Mouse (Mus musculus) forebrain, embryonic 15.5 days (tissue): ENCODE data around the gene Prph. TPM values are rescaled to one million over a fixed set of nuclear protein-coding genes. Genes with fewer than 3 reads are reported as not detected.
"Not testable (repeated sequence)": the region's sequence is repeated elsewhere in the genome, so short reads cannot be mapped to it uniquely, and the experiment has no call there.

Experiments used
- ATAC-seq: fragments of 200-750 bp; cut with Nextera tagmentation; replicated peaks from 2 replicates; pipeline ENCODE4 v1.8.0; 2017; ENCODE audit warnings: mild to moderate bottlenecking, moderate TSS enrichment, moderate library complexity
- H3K27ac ChIP-seq: fragments of 300-500 bp; sonication (generic); replicated peaks from 2 replicates; pipeline ENCODE4 v1.5.1; 2015; ENCODE audit warnings: mild to moderate bottlenecking, inconsistent platforms
- H3K27me3 ChIP-seq: fragments of 300-500 bp; sonication (generic); 2 replicates; pipeline ENCODE4 v1.6.1; 2015; ENCODE audit warnings: inconsistent platforms
- H3K36me3 ChIP-seq: fragments of 300-500 bp; sonication (generic); 2 replicates; pipeline ENCODE4 v1.6.1; 2015; ENCODE audit warnings: mild to moderate bottlenecking, inconsistent platforms
- H3K4me1 ChIP-seq: fragments of 300-500 bp; sonication (generic); 2 replicates; pipeline ENCODE4 v1.6.1; 2015; ENCODE audit warnings: inconsistent platforms
- H3K4me2 ChIP-seq: fragments of 300-500 bp; sonication (generic); replicated peaks from 2 replicates; pipeline ENCODE4 v1.6.1; 2015; ENCODE audit warnings: mild to moderate bottlenecking, inconsistent platforms
- H3K4me3 ChIP-seq: fragments of 300-500 bp; sonication (generic); 2 replicates; pipeline ENCODE4 v1.5.1; 2015; ENCODE audit warnings: mild to moderate bottlenecking, inconsistent platforms
- H3K9ac ChIP-seq: fragments of 300-500 bp; sonication (generic); replicated peaks from 2 replicates; pipeline ENCODE4 v1.6.1; 2015; ENCODE audit warnings: mild to moderate bottlenecking, inconsistent platforms
- H3K9me3 ChIP-seq: fragments of 300-500 bp; sonication (generic); 2 replicates; pipeline ENCODE4 v1.6.1; 2016; ENCODE audit warnings: inconsistent platforms
- WGBS: fragments of 180-500 bp; shearing (Covaris S2); methylation state at CpG from one replicate; pipeline ENCODE4 v1.1.7; 2015; ENCODE audit warnings: mixed read lengths; 5-methylcytosine and 5-hydroxymethylcytosine counted together
- polyA plus RNA-seq: library from polyadenylated mRNA; unstranded; fragments of >200 nt; fragmentation: Nextera tagmentation; extraction: Ambion mirVana; gene quantifications from 2 replicates; pipeline ENCODE4 v1.2.1, GENCODE M21; 2015

Gene Prph
- polyA plus RNA-seq, 1 experiment from 2014 or later, result 0.97 TPM

DNA sequence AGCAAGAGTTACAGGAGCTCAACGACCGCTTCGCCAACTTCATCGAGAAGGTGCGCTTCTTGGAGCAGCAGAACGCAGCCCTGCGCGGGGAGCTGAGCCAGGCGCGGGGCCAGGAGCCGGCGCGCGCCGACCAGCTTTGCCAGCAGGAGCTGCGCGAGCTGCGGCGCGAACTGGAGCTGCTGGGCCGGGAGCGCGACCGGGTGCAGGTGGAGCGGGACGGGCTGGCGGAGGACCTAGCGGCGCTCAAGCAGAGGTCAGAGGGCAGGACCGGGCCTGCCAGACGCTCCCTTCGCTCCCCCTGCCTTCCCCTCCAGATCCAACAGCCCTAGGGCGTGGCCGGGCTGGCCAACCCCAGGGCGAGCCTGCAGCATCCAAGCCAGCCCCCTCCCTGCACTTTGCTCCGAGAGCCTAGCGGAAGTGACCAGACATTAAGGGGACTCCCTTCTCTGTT is 562 bp downstream of the Prph start:
- H3K4me2 ChIP-seq, result peak overlapping the region; percentile 68
- peak overlapping the region; percentile 37; the same call in 1 of the 2 replicates for H3K9ac ChIP-seq
- ATAC-seq, result peak; percentile 63
- no peaks in the 10 kb centered on the region for H3K36me3 ChIP-seq
- H3K9me3 ChIP-seq, result no peaks in the 10 kb centered on the region
- under 1% methylated on average over 37 of the region's 37 CpGs for WGBS
- H3K4me3 ChIP-seq, result peak overlapping the region; percentile 37
- no peak overlapping the region for H3K27ac ChIP-seq
- H3K4me1 ChIP-seq, result peaks cover 32% of the 10 kb centered on the region
- H3K27me3 ChIP-seq, result peaks cover 65% of the 10 kb centered on the region

GRCm38 (mm10) chr15:99056332-99056731 is 1.4 kb downstream of the Prph start:
- no peak for ATAC-seq
- H3K4me3 ChIP-seq, result peak overlapping the region; percentile 37
- H3K4me2 ChIP-seq, result peak overlapping the region; percentile 68
- 5% methylated on average over 14 of the region's 14 CpGs for WGBS
- no peaks in the 10 kb centered on the region for H3K36me3 ChIP-seq
- H3K27ac ChIP-seq, result no peak overlapping the region
- no peak overlapping the region for H3K9ac ChIP-seq
- no peaks in the 10 kb centered on the region for H3K9me3 ChIP-seq
- H3K27me3 ChIP-seq, result peaks cover 64% of the 10 kb centered on the region
- H3K4me1 ChIP-seq, result peaks cover 32% of the 10 kb centered on the region

DNA sequence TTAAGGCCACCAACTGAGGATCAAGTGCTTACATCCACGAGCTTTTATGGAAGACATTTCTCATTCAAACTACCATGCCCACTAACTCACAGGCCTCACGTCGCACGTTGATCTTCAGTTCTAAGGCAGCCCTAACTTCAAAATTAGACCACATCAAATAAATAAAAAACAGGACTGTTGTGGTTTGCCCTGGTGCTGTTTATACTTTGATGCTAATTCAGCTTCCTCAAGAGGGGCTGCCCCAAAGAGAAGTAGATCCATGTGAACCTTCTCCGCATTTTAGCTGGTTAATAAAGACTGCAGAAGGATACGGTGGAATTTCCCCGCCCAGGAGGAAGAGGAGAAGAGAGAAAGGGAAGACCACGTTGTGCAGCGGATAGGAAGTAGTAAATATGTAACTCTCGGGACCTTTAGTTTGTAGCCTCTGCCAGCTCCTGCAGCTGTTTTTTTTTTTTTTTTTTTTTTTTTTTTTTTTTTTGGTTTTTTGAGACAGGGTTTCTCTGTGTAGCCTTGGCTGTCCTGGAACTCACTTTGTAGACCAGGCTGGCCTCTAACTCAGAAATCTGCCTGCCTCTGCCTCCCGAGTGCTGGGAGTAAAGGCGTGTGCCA is 10.7 kb downstream of the Prph start:
- Histone ChIP-seq H3K4me2 (no peak overlapping the region), H3K27ac (no peak overlapping the region), H3K9me3 (no peaks in the 10 kb centered on the region), H3K9ac (no peak overlapping the region), H3K27me3 (0 out of 2 replicates have a peak, but pooled peaks cover 3% of the 10 kb centered on the region), H3K36me3 (no peaks in the 10 kb centered on the region), H3K4me3 (no peak overlapping the region), H3K4me1 (no peaks in the 10 kb centered on the region)
- ATAC-seq, result no peak
- 85% methylated on average over 12 of the region's 12 CpGs for WGBS

DNA sequence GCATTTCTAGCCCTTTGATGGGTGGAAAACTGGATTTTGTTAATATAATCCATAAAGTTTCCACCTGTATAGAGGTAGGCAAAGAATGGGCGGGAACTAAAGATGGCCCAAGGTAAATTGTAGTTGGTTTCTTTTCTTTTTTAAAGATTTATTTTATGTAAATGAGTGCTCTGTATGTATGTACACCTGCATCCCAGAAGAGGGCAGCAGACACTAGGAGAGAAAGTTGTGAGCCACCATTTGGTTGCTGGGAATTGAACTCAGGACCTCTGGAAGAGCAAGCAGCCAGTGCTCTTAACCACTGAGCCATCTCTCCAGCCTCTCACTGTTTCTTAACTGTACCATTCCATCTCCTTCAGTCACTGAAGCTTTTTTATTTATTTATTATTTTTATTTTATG is 17.0 kb downstream of the Prph start:
- Histone ChIP-seq H3K4me3 (no peak overlapping the region), H3K36me3 (no peaks in the 10 kb centered on the region), H3K4me2 (no peak overlapping the region), H3K27me3 (no peaks in the 10 kb centered on the region), H3K9ac (no peak overlapping the region), H3K27ac (no peak overlapping the region), H3K4me1 (peaks cover 16% of the 10 kb centered on the region), H3K9me3 (no peaks in the 10 kb centered on the region)
- 81% methylated on average over 1 of the region's 1 CpGs for WGBS
- no peak for ATAC-seq

DNA sequence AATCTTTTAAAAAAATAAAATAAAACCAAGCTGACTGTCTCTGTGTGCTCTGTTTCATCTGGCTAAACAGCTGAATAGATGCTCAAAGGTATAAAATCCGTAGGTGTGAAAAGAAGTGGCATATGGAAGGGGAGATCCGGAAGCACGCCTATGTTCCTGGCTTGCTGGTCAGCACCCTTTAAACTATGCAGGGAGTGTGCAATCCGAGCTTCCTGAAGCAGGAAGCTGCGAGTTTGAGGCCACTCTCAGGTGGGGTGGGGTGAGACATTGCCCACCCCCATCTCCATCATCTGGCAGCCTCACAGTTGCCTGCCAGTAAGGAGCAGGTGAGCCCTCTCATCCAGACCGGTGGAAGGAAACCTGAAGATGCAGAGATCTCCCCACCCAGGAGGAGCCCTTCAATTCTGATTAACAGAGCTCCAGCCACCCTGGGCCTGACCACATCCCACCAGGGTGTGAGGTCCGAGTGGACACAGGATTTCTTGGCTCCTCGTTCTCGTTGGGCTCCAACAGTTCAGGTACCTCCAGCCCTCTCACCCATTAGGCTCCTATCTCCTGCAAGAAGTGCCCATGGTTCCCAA is 19.1 kb downstream of the Prph start, which contains the start of gene Troap:
TSS of gene Troap (plus strand) at position 557 of the 581 bp plus-strand sequence.
- Histone ChIP-seq H3K9ac (peak within 1 kb of the TSS; percentile 81), H3K27me3 (no peaks in the 10 kb centered on the region), H3K4me1 (peaks cover 20% of the 10 kb centered on the region), H3K4me2 (peak within 1 kb of the TSS; percentile 92), H3K36me3 (no peaks in the 10 kb centered on the region), H3K27ac (peak within 1 kb of the TSS; percentile 96), H3K4me3 (peak within 1 kb of the TSS; percentile 51), H3K9me3 (no peaks in the 10 kb centered on the region)
- WGBS, result 20% methylated on average over 9 of the region's 9 CpGs
- no peak; the same call in 1 of the 2 replicates for ATAC-seq

GRCm38 (mm10) chr15:99074600-99075333 is 19.8 kb downstream of the Prph start:
- H3K4me1 ChIP-seq, result peaks cover 20% of the 10 kb centered on the region
- no peaks in the 10 kb centered on the region for H3K36me3 ChIP-seq
- WGBS, result under 1% methylated on average over 44 of the region's 44 CpGs
- H3K9me3 ChIP-seq, result no peaks in the 10 kb centered on the region
- peak overlapping the region; percentile 92 for H3K4me2 ChIP-seq
- ATAC-seq, result peak; percentile 99
- peak overlapping the region; percentile 81 for H3K9ac ChIP-seq
- H3K27me3 ChIP-seq, result no peaks in the 10 kb centered on the region
- peak overlapping the region; percentile 96 for H3K27ac ChIP-seq
- H3K4me3 ChIP-seq, result peak overlapping the region; percentile 51

DNA sequence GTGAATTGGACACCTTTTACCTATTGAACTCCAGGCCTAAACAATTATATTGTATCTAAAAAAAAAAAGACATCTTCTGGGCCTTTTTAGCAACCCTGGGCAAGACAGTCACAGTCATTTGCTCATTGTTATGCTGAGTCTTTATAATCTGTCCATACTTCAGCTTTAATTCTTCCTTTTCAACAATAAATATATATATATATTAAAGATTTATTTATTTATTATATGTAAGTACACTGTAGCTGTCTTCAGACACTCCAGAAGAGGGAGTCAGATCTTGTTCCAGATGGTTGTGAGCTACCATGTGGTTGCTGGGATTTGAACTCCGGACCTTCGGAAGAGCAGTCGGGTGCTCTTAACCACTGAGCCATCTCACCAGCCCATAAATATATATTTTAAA is 21.0 kb downstream of the Prph start:
- not testable (repeated sequence) for H3K4me3 ChIP-seq, H3K9me3 ChIP-seq, ATAC-seq, H3K27me3 ChIP-seq, H3K27ac ChIP-seq, H3K36me3 ChIP-seq, H3K9ac ChIP-seq
- 94% methylated on average over 3 of the region's 3 CpGs for WGBS
- H3K4me1 ChIP-seq, result peaks cover 20% of the 10 kb centered on the region
- peak overlapping the region; percentile 92 for H3K4me2 ChIP-seq

GRCm38 (mm10) chr15:99078181-99078910 is 23.4 kb downstream of the Prph start:
- Histone ChIP-seq H3K36me3 (0 out of 2 replicates have a peak, but pooled peaks cover 3% of the 10 kb centered on the region), H3K27ac (no peak overlapping the region), H3K27me3 (no peaks in the 10 kb centered on the region), H3K4me1 (peaks cover 20% of the 10 kb centered on the region), H3K4me3 (no peak overlapping the region), H3K9me3 (no peaks in the 10 kb centered on the region), H3K4me2 (no peak overlapping the region), H3K9ac (no peak overlapping the region)
- WGBS, result 81% methylated on average over 15 of the region's 15 CpGs
- ATAC-seq, result no peak

- Histone ChIP-seq H3K27me3 (no peaks in the 10 kb centered on the region; the same call in 1 of the 2 replicates), H3K4me2 (no peak overlapping the region), H3K4me3 (no peak overlapping the region), H3K27ac (no peak overlapping the region), H3K4me1 (peaks cover 15% of the 10 kb centered on the region), H3K9ac (no peak overlapping the region), H3K36me3 (0 out of 2 replicates have a peak, but pooled peaks cover 3% of the 10 kb centered on the region), H3K9me3 (no peaks in the 10 kb centered on the region)
- no peak for ATAC-seq
- 91% methylated on average over 3 of the region's 3 CpGs for WGBS
Measured at GRCm38 (mm10) chr15:99079804-99080203, 24.8 kb downstream of the Prph start.

GRCm38 (mm10) chr15:99082322-99082721 is 27.3 kb downstream of the Prph start:
- no peak overlapping the region for H3K4me2 ChIP-seq
- H3K27me3 ChIP-seq, result peaks cover 25% of the 10 kb centered on the region
- no peak for ATAC-seq
- H3K36me3 ChIP-seq, result 0 out of 2 replicates have a peak, but pooled peaks cover 3% of the 10 kb centered on the region
- 0 out of 2 replicates have a peak, but pooled peaks cover 4% of the 10 kb centered on the region for H3K4me1 ChIP-seq
- WGBS, result 91% methylated on average over 12 of the region's 12 CpGs
- no peak overlapping the region for H3K27ac ChIP-seq
- no peak overlapping the region for H3K9ac ChIP-seq
- no peak overlapping the region for H3K4me3 ChIP-seq
- no peaks in the 10 kb centered on the region for H3K9me3 ChIP-seq

- Histone ChIP-seq H3K4me2 (no peak overlapping the region), H3K4me1 (0 out of 2 replicates have a peak, but pooled peaks cover 4% of the 10 kb centered on the region), H3K36me3 (0 out of 2 replicates have a peak, but pooled peaks cover 3% of the 10 kb centered on the region), H3K4me3 (no peak overlapping the region), H3K9me3 (no peaks in the 10 kb centered on the region), H3K27ac (no peak overlapping the region), H3K9ac (no peak overlapping the region), H3K27me3 (peaks cover 30% of the 10 kb centered on the region)
- 92% methylated on average over 16 of the region's 16 CpGs for WGBS
- no peak for ATAC-seq
Measured at GRCm38 (mm10) chr15:99082840-99083239, 27.9 kb downstream of the Prph start.
